ENCODE assay signal across 25 mouse cellular contexts in the genomic region with DNA sequence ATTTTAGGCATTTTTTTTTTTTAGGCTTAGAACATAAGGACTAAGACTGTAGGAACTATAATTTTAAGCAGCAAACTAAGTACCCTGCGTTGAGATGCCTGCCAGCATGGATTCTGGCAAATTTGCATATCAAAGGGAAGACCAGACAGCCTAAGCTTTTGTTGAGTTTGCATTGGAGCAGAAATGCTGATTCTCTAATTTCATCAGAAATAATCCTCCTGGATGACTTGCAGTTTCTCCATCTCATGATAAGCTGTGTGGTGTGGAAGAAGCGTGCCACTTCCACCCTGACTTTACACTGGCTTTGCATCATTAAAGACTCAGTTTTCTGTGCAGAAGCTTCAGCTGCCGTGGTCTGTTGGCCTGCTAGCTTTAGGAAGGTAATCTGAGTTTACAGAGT. TPM values are rescaled to one million over a fixed set of nuclear protein-coding genes. Genes with fewer than 3 reads are reported as not detected.
A peak's percentile ranks its signal among the peaks of the same experiment; 100 is the strongest.
DNase-seq lines count a peak whose midpoint lies in the region; ATAC-seq lines count a peak whose summit lies in the region.
"Had no signal": no experiment of that assay in that cellular context is flagged by ENCODE, and none has a peak within 500 bp of the region (broad histone marks: within the 10 kb centered on the region; RNA-seq: fewer than 3 reads in every experiment).

No protein-coding gene starts in this region.

- no peaks in the 10 kb centered on the region for H3K9me3 ChIP-seq in forebrain, embryonic 10.5 days
- no peaks in the 10 kb centered on the region for H3K9me3 ChIP-seq in forebrain, embryonic 11.5 days (ENCODE audit: control insufficient read depth, low read length)
- H3K9me3 ChIP-seq in midbrain, embryonic 14.5 days (ENCODE audit: control insufficient read depth, low read length): no peaks in the 10 kb centered on the region
- H3K9me3 ChIP-seq in midbrain, embryonic 10.5 days (replicated peaks): no peaks in the 10 kb centered on the region
- no peaks in the 10 kb centered on the region for H3K9me3 ChIP-seq in forebrain, embryonic 16.5 days (ENCODE audit: control insufficient read depth, low read length)
- H3K9me3 ChIP-seq: G1E; megakaryocyte, embryonic 14.5 days had no signal

- H3K27ac ChIP-seq in forebrain, embryonic 10.5 days: 0 out of 2 replicates have a peak overlapping the region, but pooled peaks have one; percentile 0
- H3K27ac ChIP-seq in forebrain, embryonic 11.5 days (ENCODE audit: low read depth, low read length): no peak overlapping the region
- H3K27ac ChIP-seq in midbrain, embryonic 14.5 days (replicated peaks; ENCODE audit: low read depth, low read length): peak overlapping the region; percentile 67
- no peak overlapping the region; the same call in 1 of the 2 replicates for H3K27ac ChIP-seq in midbrain, embryonic 10.5 days (replicated peaks)
- peak overlapping the region; percentile 79 for H3K27ac ChIP-seq in forebrain, embryonic 16.5 days (ENCODE audit: low read length)
- H3K27ac ChIP-seq: heart, adult 2 months; left cerebral cortex, adult 2 months had no signal

- H3K4me1 ChIP-seq in forebrain, embryonic 10.5 days: peaks cover 8% of the 10 kb centered on the region; the same call in 1 of the 2 replicates
- H3K4me1 ChIP-seq in forebrain, embryonic 11.5 days (replicated peaks; ENCODE audit: control insufficient read depth, insufficient read depth, low read length): no peaks in the 10 kb centered on the region
- H3K4me1 ChIP-seq in midbrain, embryonic 14.5 days (ENCODE audit: control insufficient read depth, insufficient read depth, low read length): 0 out of 2 replicates have a peak, but pooled peaks cover 3% of the 10 kb centered on the region
- peaks cover 10% of the 10 kb centered on the region for H3K4me1 ChIP-seq in midbrain, embryonic 10.5 days
- H3K4me1 ChIP-seq in forebrain, embryonic 16.5 days (replicated peaks; ENCODE audit: control insufficient read depth, insufficient read depth, low read length): peaks cover 13% of the 10 kb centered on the region

- H3K4me2 ChIP-seq in forebrain, embryonic 11.5 days (ENCODE audit: low read depth, low read length, severe bottlenecking): no peak overlapping the region
- H3K4me2 ChIP-seq in midbrain, embryonic 14.5 days (ENCODE audit: low read length): no peak overlapping the region
- H3K4me2 ChIP-seq in forebrain, embryonic 16.5 days (ENCODE audit: low read length): no peak overlapping the region
- H3K4me2 ChIP-seq: liver, embryonic 11.5 days had no signal

- DNase-seq in forebrain, embryonic 10.5 days (ENCODE audit: extremely low spot score, low spot score): no peak
- no peak for DNase-seq in forebrain, embryonic 11.5 days (ENCODE audit: low spot score)
- DNase-seq in midbrain, embryonic 14.5 days: peak; percentile 73
- DNase-seq in midbrain, embryonic 10.5 days (ENCODE audit: low spot score): no peak
- DNase-seq in adrenal gland, adult 18-20 months (ENCODE audit: low spot score in 2 of 2): no peak
- DNase-seq in adrenal gland, postnatal 25 days: no peak
- DNase-seq in kidney, adult 18-20 months: no peak
- DNase-seq: cerebellum, adult 9-10 months; gastrocnemius, postnatal 14 days; heart, adult 2 months; heart, postnatal 4 days; kidney, postnatal 36 days; lung, adult 18-20 months; lung, postnatal 14 days; right cerebral cortex, adult 18-20 months; thymus, postnatal 14 days had no signal

- WGBS in forebrain, embryonic 10.5 days: 62% methylated on average over 3 of the region's 3 CpGs
- WGBS in forebrain, embryonic 11.5 days: 43% methylated on average over 3 of the region's 3 CpGs
- 18% methylated on average over 3 of the region's 3 CpGs for WGBS in midbrain, embryonic 14.5 days
- WGBS in midbrain, embryonic 10.5 days: 43% methylated on average over 3 of the region's 3 CpGs
- 17% methylated on average over 3 of the region's 3 CpGs for WGBS in forebrain, embryonic 16.5 days

- ATAC-seq in forebrain, embryonic 11.5 days (replicated peaks; ENCODE audit: low FRiP score): no peak
- no peak for ATAC-seq in midbrain, embryonic 14.5 days (ENCODE audit: low FRiP score, low TSS enrichment)
- ATAC-seq in forebrain, embryonic 16.5 days: peak; percentile 70

- no peak overlapping the region for H3K4me3 ChIP-seq in forebrain, embryonic 10.5 days
- no peak overlapping the region for H3K4me3 ChIP-seq in forebrain, embryonic 11.5 days (ENCODE audit: low read depth, low read length)
- no peak overlapping the region for H3K4me3 ChIP-seq in midbrain, embryonic 14.5 days (replicated peaks; ENCODE audit: low read depth, low read length)
- no peak overlapping the region for H3K4me3 ChIP-seq in midbrain, embryonic 10.5 days
- no peak overlapping the region for H3K4me3 ChIP-seq in forebrain, embryonic 16.5 days (replicated peaks; ENCODE audit: low read length)
- H3K4me3 ChIP-seq: heart, adult 2 months; left cerebral cortex, adult 2 months; megakaryocyte, embryonic 14.5 days had no signal

- peaks cover 94% of the 10 kb centered on the region for H3K36me3 ChIP-seq in forebrain, embryonic 10.5 days (replicated peaks)
- no peaks in the 10 kb centered on the region; the same call in 1 of the 2 replicates for H3K36me3 ChIP-seq in forebrain, embryonic 11.5 days (ENCODE audit: control insufficient read depth, insufficient read depth, low read length)
- peaks cover 67% of the 10 kb centered on the region for H3K36me3 ChIP-seq in midbrain, embryonic 14.5 days (ENCODE audit: control insufficient read depth, insufficient read depth, low read length)
- H3K36me3 ChIP-seq in midbrain, embryonic 10.5 days: peaks cover 96% of the 10 kb centered on the region
- H3K36me3 ChIP-seq in forebrain, embryonic 16.5 days (ENCODE audit: control insufficient read depth, insufficient read depth): peaks cover 19% of the 10 kb centered on the region

- H3K9ac ChIP-seq in forebrain, embryonic 11.5 days (ENCODE audit: low read length): no peak overlapping the region
- no peak overlapping the region for H3K9ac ChIP-seq in midbrain, embryonic 14.5 days (replicated peaks; ENCODE audit: low read length)
- H3K9ac ChIP-seq in forebrain, embryonic 16.5 days (replicated peaks; ENCODE audit: low read depth, low read length): no peak overlapping the region

- no peaks in the 10 kb centered on the region for H3K27me3 ChIP-seq in forebrain, embryonic 10.5 days (ENCODE audit: poor library complexity, severe bottlenecking)
- H3K27me3 ChIP-seq in forebrain, embryonic 11.5 days (ENCODE audit: control insufficient read depth, insufficient read depth, low read length): no peaks in the 10 kb centered on the region
- H3K27me3 ChIP-seq in midbrain, embryonic 14.5 days (ENCODE audit: control insufficient read depth, insufficient read depth, low read length): no peaks in the 10 kb centered on the region
- no peaks in the 10 kb centered on the region for H3K27me3 ChIP-seq in midbrain, embryonic 10.5 days (ENCODE audit: low read depth, poor library complexity, severe bottlenecking)
- no peaks in the 10 kb centered on the region for H3K27me3 ChIP-seq in forebrain, embryonic 16.5 days (replicated peaks; ENCODE audit: control insufficient read depth, insufficient read depth, low read length)
- H3K27me3 ChIP-seq: megakaryocyte, embryonic 14.5 days had no signal

RNA-seq across cellular contexts. Expression of a gene that starts 14.0 kb away (rescaled TPM):
- 4.2 and 4.7 TPM in 2 replicates for polyA plus RNA-seq in forebrain, embryonic 10.5 days (2016; fragmentation: Nextera tagmentation; extraction: Ambion mirVana)
- 2.3 and 4.5 TPM in 2 replicates for polyA plus RNA-seq in forebrain, embryonic 11.5 days (2014; fragmentation: Nextera tagmentation; extraction: Ambion mirVana)
- polyA plus RNA-seq in midbrain, embryonic 14.5 days (2014; fragmentation: Nextera tagmentation; extraction: Ambion mirVana): 1.1 and 2.1 TPM in 2 replicates
- polyA plus RNA-seq in midbrain, embryonic 10.5 days (2016; fragmentation: Nextera tagmentation; extraction: Ambion mirVana): 4.4 and 5.1 TPM in 2 replicates
- polyA plus RNA-seq in forebrain, embryonic 16.5 days (2015; fragmentation: Nextera tagmentation; extraction: Ambion mirVana): 1.9 and 2.9 TPM in 2 replicates
- total RNA-seq in adrenal gland, adult 18-20 months (2021): under 1 TPM in 1 of 2 experiments, not detected in 1; 0.46 TPM
- not detected in 2 replicates for total RNA-seq in adrenal gland, postnatal 25 days (2021)
- total RNA-seq: common myeloid progenitor, adult 5-6 weeks; G1E; heart, adult 2 months had no signal
- polyA plus RNA-seq: G1E had no signal

RNA-seq across cellular contexts. Expression of a gene that starts 18.7 kb away (rescaled TPM):
- 0.43 and 0.55 TPM in 2 replicates for polyA plus RNA-seq in forebrain, embryonic 10.5 days (2016; fragmentation: Nextera tagmentation; extraction: Ambion mirVana)
- polyA plus RNA-seq in forebrain, embryonic 11.5 days (2014; fragmentation: Nextera tagmentation; extraction: Ambion mirVana): 0.41 and 0.77 TPM in 2 replicates
- polyA plus RNA-seq in midbrain, embryonic 14.5 days (2014; fragmentation: Nextera tagmentation; extraction: Ambion mirVana): 0.19 and 0.28 TPM in 2 replicates
- 0.81 and 0.98 TPM in 2 replicates for polyA plus RNA-seq in midbrain, embryonic 10.5 days (2016; fragmentation: Nextera tagmentation; extraction: Ambion mirVana)
- 0.37 and 0.86 TPM in 2 replicates for polyA plus RNA-seq in forebrain, embryonic 16.5 days (2015; fragmentation: Nextera tagmentation; extraction: Ambion mirVana)
- total RNA-seq in adrenal gland, adult 18-20 months (2021): under 1 TPM in 1 of 2 experiments, not detected in 1; 0.19 TPM
- total RNA-seq in adrenal gland, postnatal 25 days (2021): 0.21 TPM in 1 of 2 replicates, not detected in the other
- total RNA-seq: common myeloid progenitor, adult 5-6 weeks; gastrocnemius, postnatal 14 days; heart, adult 2 months; left cerebral cortex, adult 2 months had no signal
- polyA plus RNA-seq: embryonic facial prominence, embryonic 11.5 days; G1E; heart, adult 2 months; heart, embryonic 14.5 days; kidney, embryonic 14.5 days had no signal

RNA-seq across cellular contexts. Expression of a gene that starts 25.8 kb away (rescaled TPM):
- polyA plus RNA-seq in forebrain, embryonic 10.5 days (2016; fragmentation: Nextera tagmentation; extraction: Ambion mirVana): 3.6 and 3.9 TPM in 2 replicates
- 5.5 and 7.6 TPM in 2 replicates for polyA plus RNA-seq in forebrain, embryonic 11.5 days (2014; fragmentation: Nextera tagmentation; extraction: Ambion mirVana)
- polyA plus RNA-seq in midbrain, embryonic 14.5 days (2014; fragmentation: Nextera tagmentation; extraction: Ambion mirVana): 15.1 and 16.0 TPM in 2 replicates
- 5.2 and 7.6 TPM in 2 replicates for polyA plus RNA-seq in midbrain, embryonic 10.5 days (2016; fragmentation: Nextera tagmentation; extraction: Ambion mirVana)
- 22.0 and 27.1 TPM in 2 replicates for polyA plus RNA-seq in forebrain, embryonic 16.5 days (2015; fragmentation: Nextera tagmentation; extraction: Ambion mirVana)
- 1 to 10 TPM in 1 of 2 experiments, under 1 TPM in 1; 0.86 to 1.6 TPM for total RNA-seq in adrenal gland, adult 18-20 months (2021)
- total RNA-seq in adrenal gland, postnatal 25 days (2021): 2.0 and 2.1 TPM in 2 replicates

RNA-seq across cellular contexts. Expression of a gene that starts 36.8 kb away (rescaled TPM):
- 27.8 and 28.6 TPM in 2 replicates for polyA plus RNA-seq in forebrain, embryonic 10.5 days (2016; fragmentation: Nextera tagmentation; extraction: Ambion mirVana)
- 17.6 and 18.6 TPM in 2 replicates for polyA plus RNA-seq in forebrain, embryonic 11.5 days (2014; fragmentation: Nextera tagmentation; extraction: Ambion mirVana)
- 3.1 and 3.2 TPM in 2 replicates for polyA plus RNA-seq in midbrain, embryonic 14.5 days (2014; fragmentation: Nextera tagmentation; extraction: Ambion mirVana)
- polyA plus RNA-seq in midbrain, embryonic 10.5 days (2016; fragmentation: Nextera tagmentation; extraction: Ambion mirVana): 34.9 and 35.5 TPM in 2 replicates
- 10.8 and 12.1 TPM in 2 replicates for polyA plus RNA-seq in forebrain, embryonic 16.5 days (2015; fragmentation: Nextera tagmentation; extraction: Ambion mirVana)
- 1 to 10 TPM; 7.5 to 8.9 TPM for total RNA-seq in adrenal gland, adult 18-20 months (2021)
- 11.2 and 13.2 TPM in 2 replicates for total RNA-seq in adrenal gland, postnatal 25 days (2021)

Comparison
In these comparisons a context has a peak if more than half of its experiments do, and no peak if none do; other contexts are left out.
1. H3K27ac ChIP-seq: peak in forebrain, embryonic 10.5 days (single experiment), midbrain, embryonic 14.5 days (single experiment) and forebrain, embryonic 16.5 days (single experiment); none in forebrain, embryonic 11.5 days (single experiment) and midbrain, embryonic 10.5 days (single experiment).